Mouse (Mus musculus): ENCODE measurements at regions not wholly inside any gene's neighbourhood (a gene's known extent, or its start where the extent isn't known, plus 50 kb on each side); places are given as distances from the start of the nearest gene placed in this dataset.

- Histone ChIP-seq H3K4me2 (replicated peaks; ENCODE audit: low read depth, low read length) (no peak overlapping the region), H3K4me3 (ENCODE audit: low read length) (no peak overlapping the region), H3K27ac (ENCODE audit: low read length) (no peak overlapping the region), H3K36me3 (ENCODE audit: insufficient read depth, low read length) (no peaks in the 10 kb centered on the region), H3K9me3 (ENCODE audit: low read length) (no peaks in the 10 kb centered on the region), H3K4me1 (ENCODE audit: insufficient read depth, low read length) (no peaks in the 10 kb centered on the region), H3K27me3 (ENCODE audit: insufficient read depth, low read length) (no peaks in the 10 kb centered on the region), H3K9ac (replicated peaks; ENCODE audit: low read length) (no peak overlapping the region)
- WGBS = 69% methylated on average over 1 of the region's 1 CpGs
- ATAC-seq (ENCODE audit: low FRiP score, low TSS enrichment) = no peak
These were observed 313.5 kb downstream of the Bcl11a start for GRCm38 (mm10) chr11:24391385-24391784.

DNA sequence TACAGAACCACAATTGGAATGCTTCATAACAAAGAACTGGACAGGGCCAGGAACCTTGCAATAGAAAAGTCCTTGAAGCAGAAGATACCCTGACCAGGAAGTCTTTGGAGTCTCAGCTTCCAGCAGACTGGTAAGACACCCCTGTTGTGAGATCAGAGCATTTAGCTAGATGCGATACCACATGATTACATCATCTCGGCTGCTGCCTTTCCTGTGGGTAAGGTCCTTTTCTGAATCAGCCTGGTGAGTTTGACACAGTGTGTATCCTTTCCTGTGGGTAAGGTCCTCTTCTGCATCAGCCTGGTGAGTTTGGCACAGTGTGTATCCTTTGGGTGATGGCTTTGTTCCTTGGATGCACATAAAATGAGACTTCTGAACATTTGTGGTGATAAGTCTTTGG, 317.6 kb downstream of the Bcl11a start:
- H3K4me1 ChIP-seq (ENCODE audit: insufficient read depth, low read length) = no peaks in the 10 kb centered on the region
- no peaks in the 10 kb centered on the region for H3K9me3 ChIP-seq (ENCODE audit: low read length)
- no peak overlapping the region for H3K9ac ChIP-seq (replicated peaks; ENCODE audit: low read length)
- 92% methylated on average over 2 of the region's 2 CpGs for WGBS
- no peak overlapping the region for H3K4me3 ChIP-seq (ENCODE audit: low read length)
- no peak overlapping the region for H3K4me2 ChIP-seq (replicated peaks; ENCODE audit: low read depth, low read length)
- H3K27ac ChIP-seq (ENCODE audit: low read length) = no peak overlapping the region
- ATAC-seq (ENCODE audit: low FRiP score, low TSS enrichment) = no peak
- no peaks in the 10 kb centered on the region for H3K27me3 ChIP-seq (ENCODE audit: insufficient read depth, low read length)
- H3K36me3 ChIP-seq (ENCODE audit: insufficient read depth, low read length) = no peaks in the 10 kb centered on the region

- no peak overlapping the region for H3K27ac ChIP-seq (ENCODE audit: low read length)
- no peaks in the 10 kb centered on the region for H3K4me1 ChIP-seq (ENCODE audit: insufficient read depth, low read length)
- H3K4me2 ChIP-seq (replicated peaks; ENCODE audit: low read depth, low read length) = no peak overlapping the region
- no peaks in the 10 kb centered on the region for H3K9me3 ChIP-seq (ENCODE audit: low read length)
- H3K36me3 ChIP-seq (ENCODE audit: insufficient read depth, low read length) = no peaks in the 10 kb centered on the region
- H3K4me3 ChIP-seq (ENCODE audit: low read length) = no peak overlapping the region
- no peak for ATAC-seq (ENCODE audit: low FRiP score, low TSS enrichment)
- H3K27me3 ChIP-seq (ENCODE audit: insufficient read depth, low read length) = no peaks in the 10 kb centered on the region
- no peak overlapping the region for H3K9ac ChIP-seq (replicated peaks; ENCODE audit: low read length)
- 87% methylated on average over 5 of the region's 5 CpGs for WGBS
These were observed 319.1 kb downstream of the Bcl11a start for GRCm38 (mm10) chr11:24396911-24397310.

- no peak overlapping the region for H3K4me2 ChIP-seq (replicated peaks; ENCODE audit: low read depth, low read length)
- no peaks in the 10 kb centered on the region for H3K36me3 ChIP-seq (ENCODE audit: insufficient read depth, low read length)
- no peaks in the 10 kb centered on the region for H3K4me1 ChIP-seq (ENCODE audit: insufficient read depth, low read length)
- no peaks in the 10 kb centered on the region for H3K27me3 ChIP-seq (ENCODE audit: insufficient read depth, low read length)
- H3K9ac ChIP-seq (replicated peaks; ENCODE audit: low read length) = no peak overlapping the region
- no peaks in the 10 kb centered on the region for H3K9me3 ChIP-seq (ENCODE audit: low read length)
- H3K27ac ChIP-seq (ENCODE audit: low read length) = no peak overlapping the region
- no peak overlapping the region for H3K4me3 ChIP-seq (ENCODE audit: low read length)
- ATAC-seq (ENCODE audit: low FRiP score, low TSS enrichment) = no peak
- 76% methylated on average over 1 of the region's 1 CpGs for WGBS
These were observed 319.9 kb downstream of the Bcl11a start for GRCm38 (mm10) chr11:24397710-24398109.

- no peak for ATAC-seq (ENCODE audit: low FRiP score, low TSS enrichment)
- H3K4me1 ChIP-seq (ENCODE audit: insufficient read depth, low read length) = no peaks in the 10 kb centered on the region
- H3K4me2 ChIP-seq (replicated peaks; ENCODE audit: low read depth, low read length) = no peak overlapping the region
- 77% methylated on average over 3 of the region's 3 CpGs for WGBS
- no peak overlapping the region for H3K4me3 ChIP-seq (ENCODE audit: low read length)
- no peaks in the 10 kb centered on the region for H3K36me3 ChIP-seq (ENCODE audit: insufficient read depth, low read length)
- H3K27me3 ChIP-seq (ENCODE audit: insufficient read depth, low read length) = no peaks in the 10 kb centered on the region
- no peaks in the 10 kb centered on the region for H3K9me3 ChIP-seq (ENCODE audit: low read length)
- H3K9ac ChIP-seq (replicated peaks; ENCODE audit: low read length) = no peak overlapping the region
- no peak overlapping the region for H3K27ac ChIP-seq (ENCODE audit: low read length)
These were observed 323.3 kb downstream of the Bcl11a start for GRCm38 (mm10) chr11:24401151-24401550.

DNA sequence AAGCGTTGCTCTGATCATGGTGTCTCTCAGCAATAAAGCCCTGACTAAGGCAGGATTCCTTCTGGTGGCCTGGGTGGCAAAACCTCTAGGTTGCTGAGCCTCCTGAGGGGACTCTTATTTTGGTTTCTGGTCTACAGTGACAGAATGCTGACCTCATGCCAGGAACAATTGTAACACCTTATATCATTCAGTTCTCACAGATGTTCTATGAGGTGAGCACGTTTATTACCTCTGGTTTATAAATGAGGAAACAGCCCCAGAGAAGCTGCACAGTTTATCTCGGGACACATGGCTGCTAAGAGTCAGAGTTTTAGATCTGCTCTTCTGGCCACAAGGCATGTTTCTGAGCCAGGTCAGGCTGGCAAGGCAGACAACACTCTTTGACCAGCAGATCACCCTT, 324.3 kb downstream of the Bcl11a start:
- no peak for ATAC-seq (ENCODE audit: low FRiP score, low TSS enrichment)
- no peaks in the 10 kb centered on the region for H3K36me3 ChIP-seq (ENCODE audit: insufficient read depth, low read length)
- no peak overlapping the region for H3K9ac ChIP-seq (replicated peaks; ENCODE audit: low read length)
- no peak overlapping the region for H3K27ac ChIP-seq (ENCODE audit: low read length)
- H3K9me3 ChIP-seq (ENCODE audit: low read length) = no peaks in the 10 kb centered on the region
- WGBS = 37% methylated on average over 3 of the region's 3 CpGs
- H3K4me1 ChIP-seq (ENCODE audit: insufficient read depth, low read length) = no peaks in the 10 kb centered on the region
- no peak overlapping the region for H3K4me3 ChIP-seq (ENCODE audit: low read length)
- no peak overlapping the region for H3K4me2 ChIP-seq (replicated peaks; ENCODE audit: low read depth, low read length)
- H3K27me3 ChIP-seq (ENCODE audit: insufficient read depth, low read length) = no peaks in the 10 kb centered on the region

DNA sequence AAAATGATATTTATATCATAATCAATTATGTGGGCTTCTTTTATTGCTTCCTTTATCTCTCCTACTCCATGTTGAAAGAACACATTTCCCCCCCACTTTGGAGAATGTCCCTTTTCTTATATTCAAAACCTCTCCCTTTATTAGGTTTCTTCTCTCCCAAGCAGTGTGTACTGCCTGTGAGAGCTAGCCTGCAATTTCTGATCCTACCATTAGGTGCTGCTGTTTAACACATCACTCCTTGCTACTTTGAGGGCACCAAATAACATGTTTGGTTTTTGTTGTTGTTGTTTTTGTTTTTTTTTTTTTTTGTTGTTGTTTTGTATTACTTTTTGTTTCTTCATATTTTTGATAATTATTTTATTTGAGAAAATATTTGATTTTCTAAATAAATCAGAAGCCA, 336.9 kb downstream of the Bcl11a start:
- H3K9me3 ChIP-seq (ENCODE audit: low read length) = peaks cover 5% of the 10 kb centered on the region
- H3K27ac ChIP-seq (ENCODE audit: low read length) = no peak overlapping the region
- no peak overlapping the region for H3K4me3 ChIP-seq (ENCODE audit: low read length)
- no peak overlapping the region for H3K4me2 ChIP-seq (replicated peaks; ENCODE audit: low read depth, low read length)
- H3K27me3 ChIP-seq (ENCODE audit: insufficient read depth, low read length) = no peaks in the 10 kb centered on the region
- H3K4me1 ChIP-seq (ENCODE audit: insufficient read depth, low read length) = no peaks in the 10 kb centered on the region
- H3K9ac ChIP-seq (replicated peaks; ENCODE audit: low read length) = no peak overlapping the region
- ATAC-seq (ENCODE audit: low FRiP score, low TSS enrichment) = no peak
- no peaks in the 10 kb centered on the region for H3K36me3 ChIP-seq (ENCODE audit: insufficient read depth, low read length)

- WGBS = 90% methylated on average over 10 of the region's 10 CpGs
These were observed 344.4 kb downstream of the Bcl11a start for GRCm38 (mm10) chr11:24422066-24422775.

DNA sequence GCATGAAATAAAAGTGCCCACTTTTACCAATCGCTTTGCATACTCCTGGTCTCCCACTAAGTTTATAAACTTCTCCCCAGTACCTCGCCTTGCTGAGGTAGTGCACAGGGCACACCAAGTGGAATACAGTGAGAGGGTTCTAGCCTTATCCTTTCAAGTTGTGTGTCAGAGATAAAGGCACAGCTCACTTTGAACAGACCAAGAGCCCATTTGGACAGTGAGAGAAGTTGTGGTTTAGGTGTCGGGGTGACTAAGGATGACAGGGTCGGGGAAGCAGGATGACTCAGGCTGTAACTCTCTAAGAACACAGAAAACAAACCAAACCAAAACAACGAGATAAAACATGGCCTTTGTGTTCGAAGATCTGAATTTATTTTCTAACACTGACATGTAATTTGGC, 345.4 kb downstream of the Bcl11a start:
- Histone ChIP-seq H3K4me2 (replicated peaks; ENCODE audit: low read depth, low read length) (no peak overlapping the region), H3K9me3 (ENCODE audit: low read length) (no peaks in the 10 kb centered on the region), H3K27me3 (ENCODE audit: insufficient read depth, low read length) (no peaks in the 10 kb centered on the region), H3K4me3 (ENCODE audit: low read length) (no peak overlapping the region), H3K4me1 (ENCODE audit: insufficient read depth, low read length) (0 out of 2 replicates have a peak, but pooled peaks cover 5% of the 10 kb centered on the region), H3K36me3 (ENCODE audit: insufficient read depth, low read length) (no peaks in the 10 kb centered on the region), H3K9ac (replicated peaks; ENCODE audit: low read length) (no peak overlapping the region), H3K27ac (ENCODE audit: low read length) (no peak overlapping the region)
- WGBS = 72% methylated on average over 6 of the region's 6 CpGs
- ATAC-seq (ENCODE audit: low FRiP score, low TSS enrichment) = no peak

More at GRCm38 (mm10) chr11:24422066-24422775, 344.4 kb downstream of the Bcl11a start:
- ATAC-seq (ENCODE audit: low FRiP score, low TSS enrichment) = no peak
- H3K4me2 ChIP-seq (replicated peaks; ENCODE audit: low read depth, low read length) = no peak overlapping the region
- no peak overlapping the region for H3K27ac ChIP-seq (ENCODE audit: low read length)
- H3K36me3 ChIP-seq (ENCODE audit: insufficient read depth, low read length) = no peaks in the 10 kb centered on the region
- no peaks in the 10 kb centered on the region for H3K4me1 ChIP-seq (ENCODE audit: insufficient read depth, low read length)
- no peak overlapping the region for H3K4me3 ChIP-seq (ENCODE audit: low read length)
- H3K27me3 ChIP-seq (ENCODE audit: insufficient read depth, low read length) = no peaks in the 10 kb centered on the region
- H3K9me3 ChIP-seq (ENCODE audit: low read length) = peaks cover 5% of the 10 kb centered on the region
- H3K9ac ChIP-seq (replicated peaks; ENCODE audit: low read length) = no peak overlapping the region

GRCm38 (mm10) chr11:24426995-24427883, 349.4 kb downstream of the Bcl11a start:
- H3K4me2 ChIP-seq (replicated peaks; ENCODE audit: low read depth, low read length) = no peak overlapping the region
- no peaks in the 10 kb centered on the region for H3K36me3 ChIP-seq (ENCODE audit: insufficient read depth, low read length)
- no peak for ATAC-seq (ENCODE audit: low FRiP score, low TSS enrichment)
- 0 out of 2 replicates have a peak, but pooled peaks cover 5% of the 10 kb centered on the region for H3K4me1 ChIP-seq (ENCODE audit: insufficient read depth, low read length)
- no peak overlapping the region for H3K4me3 ChIP-seq (ENCODE audit: low read length)
- no peaks in the 10 kb centered on the region for H3K9me3 ChIP-seq (ENCODE audit: low read length)
- H3K27me3 ChIP-seq (ENCODE audit: insufficient read depth, low read length) = no peaks in the 10 kb centered on the region
- 9% methylated on average over 5 of the region's 5 CpGs for WGBS
- H3K9ac ChIP-seq (replicated peaks; ENCODE audit: low read length) = no peak overlapping the region
- H3K27ac ChIP-seq (ENCODE audit: low read length) = no peak overlapping the region

Measured in kidney, embryonic 16.5 days (tissue).